Mouse (Mus musculus): ENCODE results near the gene Mtf2. TPM values are rescaled to one million over a fixed set of nuclear protein-coding genes. Genes with fewer than 3 reads are reported as not detected.

Gene Mtf2
- polyA plus RNA-seq, 1 experiment from 2014 or later = 103 TPM

DNA sequence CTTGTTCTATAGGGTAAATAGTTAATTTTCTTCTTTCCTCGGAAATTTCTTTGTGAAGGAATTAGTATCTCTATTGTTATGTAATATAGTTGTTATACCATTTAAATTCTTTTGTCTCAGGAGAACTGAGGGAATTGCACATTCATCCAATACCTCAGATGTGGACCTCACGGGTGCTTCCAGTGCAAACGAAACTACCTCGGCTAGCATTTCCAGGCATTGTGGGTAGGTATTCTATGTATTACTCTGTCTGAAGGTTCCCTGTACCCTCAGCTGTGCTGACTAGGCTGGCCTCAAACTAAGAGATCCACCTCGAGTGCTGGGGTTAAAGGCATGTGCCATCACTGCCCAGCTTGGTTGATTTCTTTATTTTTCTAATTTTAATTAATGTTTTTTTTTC, 38.8 kb downstream of the Mtf2 start:
- WGBS = 86% methylated on average over 5 of the region's 5 CpGs
- H3K27ac ChIP-seq (ENCODE audit: low read depth, low read length) = no peak overlapping the region
- no peak overlapping the region for H3K4me2 ChIP-seq (replicated peaks; ENCODE audit: low read depth, low read length)
- H3K9me3 ChIP-seq (ENCODE audit: control insufficient read depth, low read length) = no peaks in the 10 kb centered on the region
- H3K4me1 ChIP-seq (ENCODE audit: control insufficient read depth, insufficient read depth, low read length) = no peaks in the 10 kb centered on the region
- H3K4me3 ChIP-seq (ENCODE audit: low read length) = no peak overlapping the region
- peaks cover 64% of the 10 kb centered on the region for H3K36me3 ChIP-seq (ENCODE audit: control insufficient read depth, insufficient read depth, low read length)
- no peak overlapping the region for H3K9ac ChIP-seq (ENCODE audit: low read depth, low read length)
- no peaks in the 10 kb centered on the region for H3K27me3 ChIP-seq (ENCODE audit: control insufficient read depth, insufficient read depth, low read length)
- ATAC-seq (ENCODE audit: low FRiP score, low TSS enrichment) = no peak

DNA sequence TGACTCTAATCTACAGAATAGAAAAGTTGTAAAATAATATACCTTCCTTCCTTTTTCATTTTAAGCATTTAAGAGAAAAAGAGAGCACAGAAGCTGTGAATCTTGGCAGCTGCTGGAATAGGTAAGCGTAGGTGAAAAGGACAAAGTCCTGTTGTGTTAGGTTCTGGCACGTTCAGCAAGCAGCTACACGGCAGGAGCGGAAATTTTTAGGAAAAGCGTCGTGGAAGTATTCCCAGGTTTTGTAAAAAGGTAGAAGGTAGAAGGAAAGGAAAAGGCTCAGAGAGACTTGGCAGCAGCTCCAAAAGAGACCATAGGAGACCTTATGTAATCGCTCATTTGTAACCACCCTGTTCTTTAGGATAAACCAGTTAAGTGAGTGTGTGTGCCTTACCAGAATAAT, 43.9 kb downstream of the Mtf2 start:
- H3K36me3 ChIP-seq (ENCODE audit: control insufficient read depth, insufficient read depth, low read length) = peaks cover 44% of the 10 kb centered on the region
- H3K4me2 ChIP-seq (replicated peaks; ENCODE audit: low read depth, low read length) = no peak overlapping the region
- no peak overlapping the region for H3K9ac ChIP-seq (ENCODE audit: low read depth, low read length)
- ATAC-seq (ENCODE audit: low FRiP score, low TSS enrichment) = no peak
- H3K9me3 ChIP-seq (ENCODE audit: control insufficient read depth, low read length) = no peaks in the 10 kb centered on the region
- H3K27ac ChIP-seq (ENCODE audit: low read depth, low read length) = no peak overlapping the region
- no peaks in the 10 kb centered on the region for H3K27me3 ChIP-seq (ENCODE audit: control insufficient read depth, insufficient read depth, low read length)
- 96% methylated on average over 7 of the region's 7 CpGs for WGBS
- H3K4me3 ChIP-seq (ENCODE audit: low read length) = no peak overlapping the region
- no peaks in the 10 kb centered on the region for H3K4me1 ChIP-seq (ENCODE audit: control insufficient read depth, insufficient read depth, low read length)

DNA sequence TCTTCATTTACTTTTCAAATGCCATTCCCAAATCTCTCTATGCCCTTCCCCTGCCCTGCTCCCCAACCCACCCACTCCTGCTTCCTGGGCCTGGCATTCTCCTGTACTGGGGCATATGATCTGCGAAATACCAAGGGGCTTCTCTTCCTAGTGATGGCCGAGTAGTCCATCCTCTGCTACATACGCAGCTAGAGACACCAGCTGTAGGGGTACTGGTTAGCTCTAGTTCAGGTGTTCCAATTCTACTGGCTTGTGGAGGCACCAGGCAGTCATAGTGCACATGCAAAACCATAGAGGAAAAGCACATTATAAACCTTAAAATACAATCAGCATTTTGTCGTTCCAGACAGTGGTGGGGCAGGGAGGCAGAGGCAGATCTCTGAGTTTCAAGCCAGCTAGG, 52.2 kb downstream of the Mtf2 start:
- Histone ChIP-seq H3K4me2 (replicated peaks; ENCODE audit: low read depth, low read length) (no peak overlapping the region), H3K27ac (ENCODE audit: low read depth, low read length) (no peak overlapping the region), H3K36me3 (ENCODE audit: control insufficient read depth, insufficient read depth, low read length) (no peaks in the 10 kb centered on the region), H3K4me1 (ENCODE audit: control insufficient read depth, insufficient read depth, low read length) (no peaks in the 10 kb centered on the region), H3K4me3 (ENCODE audit: low read length) (no peak overlapping the region), H3K9ac (ENCODE audit: low read depth, low read length) (no peak overlapping the region), H3K9me3 (ENCODE audit: control insufficient read depth, low read length) (no peaks in the 10 kb centered on the region), H3K27me3 (ENCODE audit: control insufficient read depth, insufficient read depth, low read length) (no peaks in the 10 kb centered on the region)
- WGBS = 95% methylated on average over 4 of the region's 4 CpGs
- ATAC-seq (ENCODE audit: low FRiP score, low TSS enrichment) = no peak

DNA sequence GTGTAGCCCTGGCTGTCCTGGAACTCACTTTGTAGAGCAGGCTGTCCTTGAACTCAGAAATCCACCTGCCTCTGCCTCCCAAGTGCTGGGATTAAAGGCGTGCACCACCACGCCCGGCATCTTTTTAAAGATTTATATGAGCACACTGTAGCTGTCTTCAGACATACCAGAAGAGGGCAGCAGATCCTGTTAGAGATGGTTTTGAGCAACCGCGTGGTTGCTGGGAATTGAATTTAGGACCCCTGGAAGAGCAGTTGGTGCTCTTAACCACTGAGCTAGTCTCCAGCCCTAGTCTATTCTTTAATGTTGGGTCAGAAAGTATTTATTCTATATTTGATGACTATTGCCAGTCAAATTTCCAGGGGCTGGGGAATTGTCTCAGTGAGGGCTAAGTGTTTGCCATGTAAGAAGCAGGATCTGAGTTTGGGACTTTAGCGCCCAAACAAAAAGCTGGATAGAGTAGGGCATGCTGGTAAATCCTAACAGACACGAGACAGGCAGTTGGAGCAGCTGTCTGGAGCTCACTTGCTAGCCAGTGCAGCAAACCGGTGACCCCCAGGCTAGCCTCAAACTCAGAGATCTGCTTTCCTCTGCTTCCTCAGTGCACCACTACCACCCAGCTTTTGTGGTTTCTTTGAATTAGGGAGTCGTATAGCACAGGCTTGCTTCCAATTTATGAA, 54.9 kb downstream of the Mtf2 start:
- Histone ChIP-seq H3K9ac (ENCODE audit: low read depth, low read length) (no peak overlapping the region), H3K4me2 (replicated peaks; ENCODE audit: low read depth, low read length) (no peak overlapping the region), H3K27ac (ENCODE audit: low read depth, low read length) (no peak overlapping the region), H3K4me3 (ENCODE audit: low read length) (no peak overlapping the region), H3K9me3 (ENCODE audit: control insufficient read depth, low read length) (no peaks in the 10 kb centered on the region), H3K27me3 (ENCODE audit: control insufficient read depth, insufficient read depth, low read length) (no peaks in the 10 kb centered on the region), H3K4me1 (ENCODE audit: control insufficient read depth, insufficient read depth, low read length) (no peaks in the 10 kb centered on the region), H3K36me3 (ENCODE audit: control insufficient read depth, insufficient read depth, low read length) (no peaks in the 10 kb centered on the region)
- ATAC-seq (ENCODE audit: low FRiP score, low TSS enrichment) = no peak
- WGBS = 86% methylated on average over 9 of the region's 9 CpGs

DNA sequence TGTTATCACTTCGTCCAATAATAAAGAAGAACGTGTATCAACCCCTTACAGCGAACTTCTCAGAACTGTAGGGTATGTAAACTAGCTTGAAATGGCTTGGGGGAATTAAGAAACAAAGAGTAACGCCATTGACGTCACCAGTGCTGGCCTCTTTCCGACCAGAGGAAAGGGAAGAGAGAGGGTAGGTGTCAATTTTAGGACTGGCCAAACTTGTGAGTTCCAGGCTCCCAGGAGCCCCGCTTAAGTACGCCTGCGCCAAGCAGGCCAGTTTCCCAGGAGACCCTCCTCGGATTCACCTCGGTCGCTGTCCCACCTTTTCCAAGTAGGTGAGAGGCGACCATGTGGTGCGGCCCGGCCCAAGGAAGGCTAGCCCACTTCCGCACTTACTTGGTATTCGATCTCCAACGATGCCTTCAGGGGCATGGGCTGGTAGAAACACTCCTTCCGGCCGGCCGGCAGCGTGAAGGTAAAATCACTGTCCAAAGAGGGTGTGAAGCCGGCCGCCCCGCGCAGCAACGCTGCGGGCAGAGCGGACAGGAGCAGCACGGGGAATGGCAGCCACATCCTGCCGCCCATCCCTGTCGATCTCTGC, 66.5 kb downstream of the Mtf2 start:
- Histone ChIP-seq H3K4me3 (ENCODE audit: low read length) (peak overlapping the region; percentile 89), H3K9ac (ENCODE audit: low read depth, low read length) (peak overlapping the region; percentile 84), H3K4me2 (replicated peaks; ENCODE audit: low read depth, low read length) (peak overlapping the region; percentile 53), H3K36me3 (ENCODE audit: control insufficient read depth, insufficient read depth, low read length) (peaks cover 7% of the 10 kb centered on the region; the same call in 1 of the 2 replicates), H3K27me3 (ENCODE audit: control insufficient read depth, insufficient read depth, low read length) (no peaks in the 10 kb centered on the region), H3K9me3 (ENCODE audit: control insufficient read depth, low read length) (no peaks in the 10 kb centered on the region), H3K27ac (ENCODE audit: low read depth, low read length) (peak overlapping the region; percentile 94), H3K4me1 (ENCODE audit: control insufficient read depth, insufficient read depth, low read length) (peaks cover 4% of the 10 kb centered on the region; the same call in 1 of the 2 replicates)
- ATAC-seq (ENCODE audit: low FRiP score, low TSS enrichment) = no peak; the same call in 1 of the 2 replicates
- WGBS = under 1% methylated on average over 32 of the region's 32 CpGs

DNA sequence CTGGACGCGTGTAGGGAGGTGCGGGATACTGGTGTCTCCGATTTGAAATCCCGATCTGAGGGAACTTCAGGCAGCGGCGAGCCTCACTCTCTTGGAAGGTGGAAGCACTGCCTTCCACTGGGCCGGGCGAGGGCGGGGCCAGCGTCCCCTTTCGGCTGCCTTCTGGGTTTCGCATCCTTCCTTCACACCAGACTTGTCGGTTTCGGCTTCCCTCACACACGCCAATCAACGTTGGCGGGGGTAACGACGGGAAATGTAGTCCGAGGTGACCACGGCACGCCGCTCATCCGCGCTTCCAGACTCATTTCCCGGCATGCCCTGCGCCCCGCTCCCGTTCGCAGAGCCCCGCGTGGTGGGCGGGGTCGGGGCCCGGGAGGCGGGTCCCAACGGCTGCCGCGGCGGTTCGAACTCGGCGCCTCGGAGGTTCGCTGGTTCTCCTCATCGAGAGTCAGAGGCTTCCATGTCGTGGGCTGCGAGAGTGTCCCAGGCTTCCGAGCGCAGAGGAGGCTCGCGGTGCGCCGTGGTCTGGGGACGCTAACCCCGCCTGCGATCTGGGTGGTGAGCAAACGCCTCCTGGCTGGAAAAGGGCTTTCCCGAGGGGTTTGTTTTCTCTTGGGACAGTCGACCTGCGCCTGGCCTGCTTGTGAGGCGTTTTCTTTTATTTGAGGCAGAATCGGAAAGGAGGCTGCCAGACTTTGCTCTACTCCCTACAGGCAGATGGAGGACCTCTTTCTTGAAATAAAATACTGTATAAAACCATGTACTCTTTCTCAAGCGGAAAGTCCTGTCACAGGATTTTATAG, 67.2 kb downstream of the Mtf2 start, which contains the start of the genes Tmed5 and Ccdc18:
Tmed5 (minus strand) TSS at position 180 of the 803 bp plus-strand sequence.
Ccdc18 (plus strand) TSS at position 435 of the 803 bp plus-strand sequence.
- Histone ChIP-seq H3K4me1 (ENCODE audit: control insufficient read depth, insufficient read depth, low read length) (peaks cover 4% of the 10 kb centered on the region; the same call in 1 of the 2 replicates), H3K36me3 (ENCODE audit: control insufficient read depth, insufficient read depth, low read length) (peaks cover 7% of the 10 kb centered on the region; the same call in 1 of the 2 replicates), H3K27ac (ENCODE audit: low read depth, low read length) (peak within 1 kb of the TSS; percentile 94), H3K4me2 (replicated peaks; ENCODE audit: low read depth, low read length) (peak within 1 kb of the TSS; percentile 53), H3K9ac (ENCODE audit: low read depth, low read length) (peak within 1 kb of the TSS; percentile 84), H3K27me3 (ENCODE audit: control insufficient read depth, insufficient read depth, low read length) (no peaks in the 10 kb centered on the region), H3K4me3 (ENCODE audit: low read length) (peak within 1 kb of the TSS; percentile 89), H3K9me3 (ENCODE audit: control insufficient read depth, low read length) (no peaks in the 10 kb centered on the region)
- peak; percentile 99 for ATAC-seq (ENCODE audit: low FRiP score, low TSS enrichment)
- 2% methylated on average over 65 of the region's 65 CpGs for WGBS

DNA sequence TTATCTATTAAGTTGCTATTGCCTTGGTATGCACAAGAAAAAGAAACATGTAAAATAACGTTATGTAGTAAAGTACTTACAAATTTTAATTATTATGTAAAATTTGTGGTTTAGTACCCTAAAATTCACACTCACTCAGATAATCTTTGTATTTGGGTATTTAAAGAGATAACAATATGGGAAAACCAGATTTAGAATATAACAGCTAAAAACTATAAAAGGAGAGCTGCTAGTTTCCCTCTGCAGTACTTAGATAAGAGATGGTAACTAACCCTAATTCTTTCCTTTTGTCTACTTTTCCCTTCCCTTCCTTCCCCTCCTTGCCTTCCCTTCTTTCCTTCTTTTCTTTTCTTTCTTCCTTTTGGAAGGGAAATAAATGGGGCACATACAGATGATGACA, 87.1 kb downstream of the Mtf2 start:
- WGBS = 92% methylated on average over 1 of the region's 1 CpGs
- no peak overlapping the region for H3K4me2 ChIP-seq (replicated peaks; ENCODE audit: low read depth, low read length)
- ATAC-seq (ENCODE audit: low FRiP score, low TSS enrichment) = no peak

More for the DNA sequence above, 87.1 kb downstream of the Mtf2 start:
- Histone ChIP-seq H3K4me3 (ENCODE audit: low read length) (no peak overlapping the region), H3K27me3 (ENCODE audit: control insufficient read depth, insufficient read depth, low read length) (no peaks in the 10 kb centered on the region), H3K36me3 (ENCODE audit: control insufficient read depth, insufficient read depth, low read length) (no peaks in the 10 kb centered on the region), H3K9ac (ENCODE audit: low read depth, low read length) (no peak overlapping the region), H3K27ac (ENCODE audit: low read depth, low read length) (no peak overlapping the region), H3K9me3 (ENCODE audit: control insufficient read depth, low read length) (no peaks in the 10 kb centered on the region), H3K4me1 (ENCODE audit: control insufficient read depth, insufficient read depth, low read length) (no peaks in the 10 kb centered on the region)

Data from kidney, embryonic 14.5 days (tissue).